Mouse (Mus musculus) lung, adult 18-20 months (tissue): ENCODE measurements around the gene Ttll6.
"Not testable (repeated sequence)": the region's sequence is repeated elsewhere in the genome, so short reads cannot be mapped to it uniquely, and the experiment has no call there.

Experiments
- DNase-seq, 2 experiments: peaks; one replicate each; pipeline ENCODE4 v3.0.0; 2022; ENCODE audit warnings: mixed read lengths in 2 of 2

Gene Ttll6

GRCm38 (mm10) chr11:96133239-96133865, at the start of gene Ttll6:
TSS of gene Ttll6 (plus strand) at chr11:96133786.
- DNase-seq, result peak; percentile 14 to 27

- no peak for DNase-seq
These were observed 45.6 kb upstream of the Ttll6 start for GRCm38 (mm10) chr11:96087981-96088380.

- no peak for DNase-seq
These were observed 42.5 kb upstream of the Ttll6 start for GRCm38 (mm10) chr11:96091073-96091472.

GRCm38 (mm10) chr11:96092674-96093291, 40.8 kb upstream of the Ttll6 start:
- no peak for DNase-seq

GRCm38 (mm10) chr11:96093361-96093760, 40.2 kb upstream of the Ttll6 start:
- DNase-seq, result peak; percentile 29 to 44

- DNase-seq, result no peak
These were observed 25.2 kb upstream of the Ttll6 start for GRCm38 (mm10) chr11:96108376-96108775.

- DNase-seq, result not testable (repeated sequence)
These were observed 22.6 kb upstream of the Ttll6 start for GRCm38 (mm10) chr11:96110950-96111349.

- DNase-seq, result no peak
These were observed 21.8 kb upstream of the Ttll6 start, which contains the start of gene Calcoco2 for GRCm38 (mm10) chr11:96111751-96112150. TSS of gene Calcoco2 (minus strand) at chr11:96111964.

- no peak for DNase-seq
These were observed 19.5 kb upstream of the Ttll6 start for GRCm38 (mm10) chr11:96114077-96114476.

- DNase-seq, result no peak
These were observed 18.2 kb upstream of the Ttll6 start for GRCm38 (mm10) chr11:96115416-96115815.

- no peak for DNase-seq
These were observed 17.5 kb upstream of the Ttll6 start for GRCm38 (mm10) chr11:96116116-96116515.

GRCm38 (mm10) chr11:96116925-96117324, 16.7 kb upstream of the Ttll6 start:
- DNase-seq, result not testable (repeated sequence)

GRCm38 (mm10) chr11:96119401-96119800, 14.2 kb upstream of the Ttll6 start:
- peak in 1 of 2 experiments; percentile 7 for DNase-seq

GRCm38 (mm10) chr11:96122806-96123205, 10.8 kb upstream of the Ttll6 start:
- DNase-seq, result not testable (repeated sequence)

- peak; percentile 31 to 51 for DNase-seq
These were observed 9.3 kb upstream of the Ttll6 start for GRCm38 (mm10) chr11:96124052-96124914.

- DNase-seq, result no peak
These were observed 3.0 kb upstream of the Ttll6 start for GRCm38 (mm10) chr11:96130606-96131005.

GRCm38 (mm10) chr11:96135847-96136246, 2.3 kb downstream of the Ttll6 start:
- DNase-seq, result no peak

- no peak for DNase-seq
These were observed 7.2 kb downstream of the Ttll6 start for GRCm38 (mm10) chr11:96140726-96141175.

- no peak for DNase-seq
These were observed 10.2 kb downstream of the Ttll6 start for GRCm38 (mm10) chr11:96143766-96144165.

- DNase-seq, result peak; percentile 27 to 60
These were observed 12.2 kb downstream of the Ttll6 start for GRCm38 (mm10) chr11:96145622-96146270.

GRCm38 (mm10) chr11:96147471-96147870, 13.9 kb downstream of the Ttll6 start:
- DNase-seq, result no peak

- DNase-seq, result no peak
These were observed 31.2 kb downstream of the Ttll6 start for GRCm38 (mm10) chr11:96164769-96165168.

- no peak for DNase-seq
These were observed 34.5 kb downstream of the Ttll6 start for GRCm38 (mm10) chr11:96168125-96168524.
